In genomic region chr14:77671961-77672360, GRCm38 (mm10) we compare ENCODE assay signal across 20 mouse cellular contexts.
DNase-seq lines count a peak whose midpoint lies in the region; ATAC-seq and TF ChIP-seq lines count a peak whose summit lies in the region.
"Had no signal": no experiment of that assay in that cellular context is flagged by ENCODE, and none has a peak within 500 bp of the region (broad histone marks: within the 10 kb centered on the region; RNA-seq: fewer than 3 reads in every experiment).

No protein-coding gene starts in this region.

- H3K4me1 ChIP-seq in heart, embryonic 13.5 days: peaks cover 46% of the 10 kb centered on the region
- H3K4me1 ChIP-seq in heart, postnatal 0 days (ENCODE audit: control insufficient read depth, insufficient read depth): peaks cover 15% of the 10 kb centered on the region

- H3K4me2 ChIP-seq in heart, embryonic 13.5 days: no peak overlapping the region
- H3K4me2 ChIP-seq in heart, postnatal 0 days (ENCODE audit: low read depth, low read length): no peak overlapping the region
- H3K4me2 ChIP-seq: forebrain, embryonic 15.5 days; hindbrain, embryonic 13.5 days; kidney, embryonic 15.5 days had no signal

- TF ChIP-seq CTCF in heart, postnatal 0 days (IDR thresholded peaks at IDR 0.05; ENCODE audit: low read depth): no peak

- no peaks in the 10 kb centered on the region for H3K36me3 ChIP-seq in heart, embryonic 13.5 days
- no peaks in the 10 kb centered on the region for H3K36me3 ChIP-seq in heart, postnatal 0 days (replicated peaks; ENCODE audit: control insufficient read depth, insufficient read depth, low read length)
- H3K36me3 ChIP-seq: embryonic facial prominence, embryonic 10.5 days; forebrain, embryonic 15.5 days; hindbrain, embryonic 13.5 days; kidney, embryonic 15.5 days had no signal

- H3K27ac ChIP-seq in heart, embryonic 13.5 days (replicated peaks): peak overlapping the region; percentile 63
- no peak overlapping the region for H3K27ac ChIP-seq in heart, postnatal 0 days (ENCODE audit: low read depth)
- H3K27ac ChIP-seq: embryonic facial prominence, embryonic 10.5 days; hindbrain, postnatal 0 days; kidney, embryonic 15.5 days had no signal

- no peak overlapping the region for H3K4me3 ChIP-seq in heart, embryonic 13.5 days
- H3K4me3 ChIP-seq in heart, postnatal 0 days (ENCODE audit: low read depth, low read length): no peak overlapping the region
- H3K4me3 ChIP-seq: embryonic facial prominence, embryonic 10.5 days; forebrain, embryonic 15.5 days; hindbrain, embryonic 13.5 days; kidney, embryonic 15.5 days had no signal

- ATAC-seq in heart, embryonic 13.5 days (ENCODE audit: extremely low read depth, insufficient number of reproducible peaks, low FRiP score, low TSS enrichment): no peak
- peak; percentile 59 for ATAC-seq in heart, postnatal 0 days (ENCODE audit: insufficient read depth, low read depth)
- ATAC-seq: activated CD4-positive, CD25-positive, alpha-beta regulatory T cell, adult 4 months; Patski had no signal

- intact Hi-C loops in heart, postnatal 14 days (cut with DNase I): no loop called here

- no peaks in the 10 kb centered on the region for H3K9me3 ChIP-seq in heart, embryonic 13.5 days
- H3K9me3 ChIP-seq in heart, postnatal 0 days (replicated peaks; ENCODE audit: control insufficient read depth, low read length): no peaks in the 10 kb centered on the region
- H3K9me3 ChIP-seq: embryonic facial prominence, embryonic 10.5 days; forebrain, embryonic 15.5 days; hindbrain, embryonic 13.5 days; kidney, embryonic 15.5 days had no signal

- no peaks in the 10 kb centered on the region for H3K27me3 ChIP-seq in heart, embryonic 13.5 days (replicated peaks)
- H3K27me3 ChIP-seq in heart, postnatal 0 days (ENCODE audit: control insufficient read depth, insufficient read depth, low read length): no peaks in the 10 kb centered on the region
- H3K27me3 ChIP-seq: CH12.LX; forebrain, embryonic 15.5 days; hindbrain, embryonic 13.5 days; kidney, embryonic 15.5 days; Patski had no signal

- TF ChIP-seq EP300 in heart, postnatal 0 days (IDR thresholded peaks at IDR 0.05; ENCODE audit: low read depth): no peak

- no peak overlapping the region for H3K9ac ChIP-seq in heart, embryonic 13.5 days
- no peak overlapping the region for H3K9ac ChIP-seq in heart, postnatal 0 days (replicated peaks; ENCODE audit: low read depth, low read length)
- H3K9ac ChIP-seq: forebrain, embryonic 15.5 days; hindbrain, embryonic 13.5 days; kidney, embryonic 15.5 days had no signal

- 25% methylated on average over 11 of the region's 11 CpGs for WGBS in heart, embryonic 13.5 days
- WGBS in heart, postnatal 0 days: 32% methylated on average over 11 of the region's 11 CpGs

- peak; percentile 73 for DNase-seq in heart, adult 11 months
- no peak for DNase-seq in heart, adult 18-20 months
- no peak for DNase-seq in heart, postnatal 14 days
- DNase-seq in heart, postnatal 0 days (ENCODE audit: low spot score): no peak
- no peak for DNase-seq in heart, adult 9 months (ENCODE audit: low spot score in 2 of 2)
- DNase-seq: adrenal gland, postnatal 14 days; cerebellum, adult 11-12 months; cerebellum, adult 9-10 months; cerebellum, postnatal 25 days; gastrocnemius, postnatal 36 days; kidney, adult 11 months had no signal
